Mouse (Mus musculus) ES-E14 (cell line): ENCODE results near the gene Man1a2. TPM values are rescaled to one million over a fixed set of nuclear protein-coding genes. Genes with fewer than 3 reads are reported as not detected.

Experiments used
- DNase-seq: peaks from one replicate; pipeline ENCODE4 v3.0.0-alpha.2; 2013; ENCODE audit warnings: low read depth, low spot score
- H3K27ac ChIP-seq: 2 replicates; pipeline ENCODE4 v1.5.1; 2012; ENCODE audit warnings: low read depth, mild to moderate bottlenecking, low read length, moderate library complexity, mixed read lengths; ENCODE audit not compliant: poor library complexity, insufficient read depth, severe bottlenecking
- H3K36me3 ChIP-seq: 2 replicates; pipeline ENCODE4 v1.6.1; 2012; ENCODE audit warnings: mild to moderate bottlenecking, low read length, moderate library complexity, mixed read lengths; ENCODE audit not compliant: control insufficient read depth, poor library complexity, insufficient read depth, severe bottlenecking
- H3K4me1 ChIP-seq, 2 experiments: fragments of 150-350 bp in 1 of 2; sonication (generic) in 1 of 2; 2 replicates each; pipeline ENCODE4 v1.6.1; 2012; ENCODE audit warnings: low read length in 2 of 2, mild to moderate bottlenecking in 1 of 2, mixed read lengths in 1 of 2; ENCODE audit not compliant: control insufficient read depth in 2 of 2, insufficient read depth in 2 of 2, poor library complexity in 1 of 2
- H3K4me3 ChIP-seq, 2 experiments: fragments of 150-350 bp in 1 of 2; sonication (generic) in 1 of 2; 2 replicates each; pipeline ENCODE4 v1.5.1; 2012; ENCODE audit warnings: low read length in 2 of 2, low read depth in 1 of 2, mild to moderate bottlenecking in 1 of 2, mixed read lengths in 1 of 2; ENCODE audit not compliant: insufficient read depth in 1 of 2, poor library complexity in 1 of 2, severe bottlenecking in 1 of 2
- H3K9ac ChIP-seq: 2 replicates; pipeline ENCODE4 v1.6.1; 2012; ENCODE audit warnings: low read depth, mild to moderate bottlenecking, low read length, mixed read lengths; ENCODE audit not compliant: poor library complexity, insufficient read depth, severe bottlenecking
- H3K9me3 ChIP-seq: fragments of 150-350 bp; sonication (generic); 2 replicates; pipeline ENCODE4 v1.6.1; 2012; ENCODE audit warnings: low read depth, mild to moderate bottlenecking, low read length; ENCODE audit not compliant: control insufficient read depth, insufficient read depth
- CHD2 ChIP-seq: IDR thresholded peaks from 2 replicates; pipeline ENCODE4 v1.6.1; 2014; ENCODE audit warnings: mild to moderate bottlenecking, low read depth, low read length, inconsistent platforms
- HCFC1 ChIP-seq: IDR thresholded peaks from 2 replicates; pipeline ENCODE4 v1.6.1; 2012; ENCODE audit warnings: low read length, inconsistent platforms, borderline replicate concordance; ENCODE audit not compliant: insufficient read depth
- MAFK ChIP-seq: IDR thresholded peaks from 2 replicates; pipeline ENCODE4 v1.6.1; 2014; ENCODE audit warnings: mild to moderate bottlenecking, low read depth, low read length, inconsistent platforms; ENCODE audit not compliant: insufficient read depth
- ZC3H11A ChIP-seq: IDR thresholded peaks from 2 replicates; pipeline ENCODE4 v1.6.1; 2012; ENCODE audit warnings: low read depth, mild to moderate bottlenecking, inconsistent platforms, low read length, borderline replicate concordance
- ZNF384 ChIP-seq: IDR thresholded peaks from 2 replicates; pipeline ENCODE4 v1.6.1; 2012; ENCODE audit warnings: low read depth, low read length, inconsistent platforms
- in situ Hi-C, 2 experiments: fragments of 600-800 bp; cut with MboI; formaldehyde crosslinking; loops; one replicate each; pipeline ENCODE4 v1.15.1; 2025; ENCODE audit warnings: low sequenced_read_pairs in 2 of 2, inconsistent platforms in 1 of 2; ENCODE audit not compliant: unreplicated experiment in 2 of 2
- total RNA-seq: library from RNA; depleted of rRNA; stranded (reverse); fragments of 300-350 nt; gene quantifications from 2 replicates; pipeline ENCODE4 v1.2.3, GENCODE M21; 2012

Gene Man1a2
- total RNA-seq, 1 experiment, result 55.3 TPM

- no peak overlapping the region for H3K27ac ChIP-seq
- no peak for DNase-seq
- H3K9ac ChIP-seq, result no peak overlapping the region
- in situ Hi-C loops, result loop anchor here (25.0 kb wide), 1 partner anchor 381 kb away; no protein-coding TSS in a partner anchor
- H3K4me3 ChIP-seq, result no peak overlapping the region
- 0 out of 4 replicates have a peak, but pooled peaks cover 0 to 3% of the 10 kb centered on the region in 2 experiments for H3K4me1 ChIP-seq
- H3K9me3 ChIP-seq, result no peaks in the 10 kb centered on the region
- TF ChIP-seq MAFK (no peak), HCFC1 (no peak), ZC3H11A (peak; percentile 35; the same call in 1 of the 2 replicates), ZNF384 (no peak), CHD2 (no peak)
- no peaks in the 10 kb centered on the region for H3K36me3 ChIP-seq
Observed at GRCm38 (mm10) chr3:100568443-100569390, 116.6 kb downstream of the Man1a2 start.

DNA sequence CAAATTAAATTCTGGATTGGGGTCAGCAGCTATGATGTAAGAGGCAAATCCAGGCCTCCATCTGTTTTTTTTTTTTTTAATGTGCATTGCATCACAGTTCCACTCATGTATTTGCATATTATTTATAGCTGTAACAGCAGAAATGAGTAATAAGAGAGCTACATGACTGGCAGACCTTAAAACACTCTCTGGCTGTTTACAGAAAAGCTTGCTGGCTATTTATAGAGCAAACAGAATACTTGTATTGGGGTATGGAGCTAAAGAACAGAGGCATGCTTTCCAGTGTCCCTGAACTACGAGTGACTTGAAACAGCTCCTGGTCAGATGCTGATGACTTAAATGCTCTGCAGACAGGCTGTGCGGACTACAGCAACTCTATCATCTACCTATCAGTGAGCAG lies 121.7 kb downstream of the Man1a2 start:
- Histone ChIP-seq H3K4me1 (no peaks in the 10 kb centered on the region), H3K4me3 (no peak overlapping the region), H3K9ac (no peak overlapping the region), H3K36me3 (no peaks in the 10 kb centered on the region), H3K27ac (no peak overlapping the region), H3K9me3 (no peaks in the 10 kb centered on the region)
- DNase-seq, result no peak
- TF ChIP-seq CHD2 (no peak), MAFK (no peak), HCFC1 (no peak), ZC3H11A (no peak), ZNF384 (no peak)
- in situ Hi-C loops, result loop anchor here (25.0 kb wide), 1 partner anchor 376 kb away; no protein-coding TSS in a partner anchor

DNA sequence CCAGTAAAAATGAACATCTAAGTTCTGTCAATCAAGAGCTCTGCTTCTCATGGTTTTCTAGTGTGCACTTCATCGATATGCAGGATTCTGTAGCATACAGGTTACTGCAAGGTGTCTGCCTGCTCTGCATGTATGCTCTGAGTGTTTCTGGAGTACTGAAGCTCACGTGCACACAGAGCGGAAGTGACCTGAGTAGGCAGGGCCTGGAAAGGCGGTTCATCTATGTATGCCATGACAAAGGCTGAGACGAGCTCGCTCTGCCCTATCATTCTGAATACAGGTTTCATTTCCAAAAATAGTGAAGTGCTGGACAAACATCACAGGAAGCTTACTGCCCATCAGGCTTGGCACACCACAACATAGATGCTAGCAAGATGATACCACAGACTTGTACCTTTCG lies 122.8 kb downstream of the Man1a2 start:
- in situ Hi-C loops, result loop anchor here (25.0 kb wide), 1 partner anchor 375 kb away; no protein-coding TSS in a partner anchor
- TF ChIP-seq HCFC1, result no peak
- no peak for TF ChIP-seq ZC3H11A
- TF ChIP-seq ZNF384, result no peak
- no peak for TF ChIP-seq CHD2
- TF ChIP-seq MAFK, result no peak
- Histone ChIP-seq H3K4me3 (no peak overlapping the region), H3K36me3 (no peaks in the 10 kb centered on the region), H3K4me1 (peaks cover 0 to 2% of the 10 kb centered on the region in 2 experiments; a peak in 1 of 4 replicates), H3K9me3 (no peaks in the 10 kb centered on the region), H3K9ac (no peak overlapping the region), H3K27ac (no peak overlapping the region)
- DNase-seq, result no peak

- H3K27ac ChIP-seq, result no peak overlapping the region
- no peak overlapping the region for H3K4me3 ChIP-seq
- DNase-seq, result no peak
- H3K9me3 ChIP-seq, result no peaks in the 10 kb centered on the region
- H3K9ac ChIP-seq, result no peak overlapping the region
- no peaks in the 10 kb centered on the region for H3K36me3 ChIP-seq
- peaks cover 0 to 2% of the 10 kb centered on the region in 2 experiments; a peak in 1 of 4 replicates for H3K4me1 ChIP-seq
- no peak for TF ChIP-seq CHD2
- no peak for TF ChIP-seq HCFC1
- TF ChIP-seq MAFK, result no peak
- no peak for TF ChIP-seq ZNF384
- TF ChIP-seq ZC3H11A, result no peak
- in situ Hi-C loops, result loop anchor here (25.0 kb wide), 1 partner anchor 374 kb away; no protein-coding TSS in a partner anchor
Observed at GRCm38 (mm10) chr3:100561561-100562175, 123.6 kb downstream of the Man1a2 start.
